Mouse (Mus musculus) limb, embryonic 10.5 days (tissue): ENCODE data around the gene Pecr. TPM values are rescaled to one million over a fixed set of nuclear protein-coding genes. Genes with fewer than 3 reads are reported as not detected.
"Not testable (repeated sequence)": the region's sequence is repeated elsewhere in the genome, so short reads cannot be mapped to it uniquely, and the experiment has no call there.

Experiments
- DNase-seq: peaks from one replicate; pipeline ENCODE4 v3.0.0-alpha.2; 2017; ENCODE audit warnings: low spot score
- H3K27ac ChIP-seq: fragments of 300-500 bp; sonication (generic); 2 replicates; pipeline ENCODE4 v1.5.1; 2016; ENCODE audit warnings: mild to moderate bottlenecking
- H3K27me3 ChIP-seq: fragments of 300-500 bp; sonication (generic); 2 replicates; pipeline ENCODE4 v1.6.1; 2016; ENCODE audit warnings: low read depth, mild to moderate bottlenecking; ENCODE audit not compliant: poor library complexity, severe bottlenecking
- H3K36me3 ChIP-seq: fragments of 300-500 bp; sonication (generic); 2 replicates; pipeline ENCODE4 v1.6.1; 2016; ENCODE audit warnings: mild to moderate bottlenecking, moderate library complexity
- H3K4me1 ChIP-seq: fragments of 300-500 bp; sonication (generic); 2 replicates; pipeline ENCODE4 v1.6.1; 2016
- H3K4me3 ChIP-seq: fragments of 300-500 bp; sonication (generic); 2 replicates; pipeline ENCODE4 v1.5.1; 2016; ENCODE audit warnings: mild to moderate bottlenecking, moderate library complexity
- H3K9me3 ChIP-seq: fragments of 300-500 bp; sonication (generic); replicated peaks from 2 replicates; pipeline ENCODE4 v1.6.1; 2016; ENCODE audit warnings: mild to moderate bottlenecking
- WGBS: fragments of 180-500 bp; shearing (Covaris S2); methylation state at CpG from one replicate; pipeline ENCODE4 v1.1.7; 2016; 5-methylcytosine and 5-hydroxymethylcytosine counted together
- polyA plus RNA-seq: library from polyadenylated mRNA; unstranded; fragments of >200 nt; fragmentation: Nextera tagmentation; extraction: Ambion mirVana; gene quantifications from 2 replicates; pipeline ENCODE4 v1.2.1, GENCODE M21; 2016

The Pecr gene
- polyA plus RNA-seq, 1 experiment from 2014 or later, result 31.9 TPM

DNA sequence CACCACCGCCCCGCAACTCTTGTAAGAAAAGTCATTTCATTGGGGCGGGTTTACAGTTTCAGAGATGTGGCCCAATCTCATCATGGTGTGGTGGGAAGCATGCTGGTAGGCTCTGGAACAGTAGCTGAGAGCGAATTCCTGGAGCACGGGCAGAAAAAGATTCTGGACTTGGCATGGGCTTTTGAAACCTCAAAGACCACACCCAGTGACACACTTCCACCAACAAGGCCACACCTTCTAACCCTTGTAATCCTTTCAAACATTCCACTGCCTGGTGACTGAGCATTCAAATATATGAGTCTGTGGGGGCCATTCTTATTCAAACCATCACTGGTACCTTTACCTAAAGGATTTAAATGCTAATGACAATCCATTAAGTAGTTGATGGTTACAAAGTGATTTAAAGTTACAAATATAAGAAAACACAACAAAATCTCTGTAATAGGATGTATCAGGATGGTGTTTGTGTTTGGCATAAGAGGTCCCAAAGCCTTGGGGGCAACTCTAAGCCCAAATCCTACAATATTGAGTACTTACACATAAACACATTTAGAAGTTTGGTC, 41.5 kb downstream of the Pecr start:
- DNase-seq, result no peak
- Histone ChIP-seq H3K9me3 (no peaks in the 10 kb centered on the region), H3K4me1 (peaks cover 10% of the 10 kb centered on the region), H3K4me3 (no peak overlapping the region), H3K36me3 (no peaks in the 10 kb centered on the region), H3K27ac (no peak overlapping the region), H3K27me3 (no peaks in the 10 kb centered on the region)
- 94% methylated on average over 5 of the region's 5 CpGs for WGBS

- not testable (repeated sequence) for H3K27ac ChIP-seq, H3K36me3 ChIP-seq, H3K9me3 ChIP-seq, DNase-seq, H3K4me3 ChIP-seq
- Histone ChIP-seq H3K27me3 (peaks cover 13% of the 10 kb centered on the region), H3K4me1 (peaks cover 16% of the 10 kb centered on the region)
- 81% methylated on average over 3 of the region's 3 CpGs for WGBS
Observed at GRCm38 (mm10) chr1:72239113-72239512, 45.0 kb downstream of the Pecr start.

DNA sequence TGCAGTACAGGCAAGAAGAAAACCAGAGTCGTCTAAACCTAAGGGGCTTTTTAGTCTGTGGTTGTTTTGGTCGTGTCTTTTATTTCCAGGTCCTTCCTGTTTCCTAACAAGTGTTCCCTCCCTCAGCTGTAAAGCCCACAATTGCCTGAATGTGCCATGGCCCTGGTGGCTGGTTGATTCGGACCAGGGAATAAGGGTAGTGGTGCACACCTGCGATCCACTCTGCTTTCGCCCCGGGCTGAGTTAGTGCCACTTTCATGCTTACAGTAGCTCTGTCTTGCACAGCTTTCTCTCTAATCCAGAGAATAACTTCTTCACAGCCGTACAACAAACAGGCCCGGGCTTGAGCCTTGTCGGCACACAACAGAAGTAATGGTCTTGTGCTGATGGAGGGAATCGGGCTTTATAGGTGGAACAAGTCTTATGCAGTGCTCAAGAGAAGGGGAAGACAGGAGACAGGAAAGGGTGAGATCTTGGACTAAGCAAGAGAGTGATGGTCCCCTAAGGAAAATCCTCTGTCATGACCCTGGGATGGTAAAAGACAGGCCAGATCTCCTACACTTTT, 46.0 kb downstream of the Pecr start:
- H3K27ac ChIP-seq, result no peak overlapping the region
- no peak for DNase-seq
- H3K36me3 ChIP-seq, result no peaks in the 10 kb centered on the region
- H3K27me3 ChIP-seq, result peaks cover 21% of the 10 kb centered on the region
- peaks cover 13% of the 10 kb centered on the region for H3K4me1 ChIP-seq
- 66% methylated on average over 10 of the region's 10 CpGs for WGBS
- peak overlapping the region; percentile 16; the same call in 1 of the 2 replicates for H3K4me3 ChIP-seq
- no peaks in the 10 kb centered on the region for H3K9me3 ChIP-seq

DNA sequence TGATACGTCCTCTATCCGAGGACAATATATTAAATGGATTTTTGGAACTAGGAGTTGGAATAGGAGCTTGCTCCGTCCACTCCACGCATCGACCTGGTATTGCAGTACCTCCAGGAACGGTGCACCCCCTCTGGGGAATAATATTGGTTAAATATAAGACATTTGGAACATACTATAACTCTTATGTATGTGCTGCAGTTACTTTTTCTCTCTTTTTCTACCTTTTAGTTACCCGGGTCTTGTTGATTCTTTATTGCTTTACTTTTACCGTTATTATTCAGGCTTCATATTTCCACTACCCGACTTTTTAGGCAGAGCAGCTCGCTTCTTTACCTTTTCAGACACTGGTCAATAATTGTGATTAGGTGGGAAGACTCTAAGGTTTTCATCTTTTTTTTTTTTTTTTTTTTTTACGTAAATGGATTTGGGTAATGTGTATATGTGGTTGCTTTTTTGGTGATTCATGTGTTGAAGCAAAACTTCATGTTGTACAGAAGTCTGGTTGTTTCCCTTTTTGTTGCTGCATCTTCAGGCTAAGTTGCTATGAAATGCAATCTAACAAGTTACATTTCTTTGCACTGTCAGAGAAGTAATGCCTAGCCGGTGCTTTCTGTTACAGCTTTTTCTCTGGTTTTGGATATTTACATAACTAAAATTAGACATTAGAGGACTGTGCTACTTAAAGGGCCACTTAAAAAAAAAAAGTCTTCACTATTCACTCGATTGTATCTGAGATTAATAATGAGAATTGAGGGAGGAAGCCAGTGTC, 46.9 kb downstream of the Pecr start:
- peaks cover 13% of the 10 kb centered on the region for H3K4me1 ChIP-seq
- H3K9me3 ChIP-seq, result no peaks in the 10 kb centered on the region
- no peaks in the 10 kb centered on the region for H3K36me3 ChIP-seq
- no peak for DNase-seq
- no peak overlapping the region for H3K4me3 ChIP-seq
- 8% methylated on average over 13 of the region's 13 CpGs for WGBS
- peaks cover 22% of the 10 kb centered on the region for H3K27me3 ChIP-seq
- H3K27ac ChIP-seq, result no peak overlapping the region

DNA sequence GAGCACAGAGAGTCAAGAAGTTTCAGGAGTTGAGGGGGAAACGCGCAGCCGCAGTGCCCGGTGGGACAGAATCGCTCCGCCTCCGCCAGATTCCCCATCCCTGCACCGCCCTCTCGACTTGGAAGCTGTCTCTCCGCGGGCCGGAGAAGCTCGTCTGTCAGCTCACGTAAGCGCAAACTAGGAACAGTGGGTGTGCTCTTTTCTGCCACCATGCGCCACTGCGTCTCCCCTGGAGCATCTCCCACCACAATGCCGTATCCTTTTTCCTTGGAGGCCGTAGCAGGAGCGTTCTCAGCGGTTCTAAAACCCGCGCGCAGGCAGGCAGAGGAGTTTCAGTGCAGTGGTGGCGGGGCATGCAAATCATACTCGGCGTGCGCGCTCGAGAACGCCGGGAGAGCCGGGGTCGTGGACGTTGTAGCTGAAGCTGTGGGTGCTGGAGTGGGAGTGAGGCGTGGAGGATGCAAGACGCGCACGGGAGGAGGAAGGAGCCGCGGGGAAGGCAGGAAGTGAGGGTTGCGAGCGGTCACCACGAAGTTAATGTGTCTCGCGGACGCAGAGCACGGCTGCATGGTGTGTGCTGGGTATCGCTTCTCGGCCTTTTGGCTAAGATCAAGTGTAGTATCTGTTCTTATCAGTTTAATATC, 47.6 kb downstream of the Pecr start:
- WGBS, result under 1% methylated on average over 39 of the region's 50 CpGs
- peak overlapping the region; percentile 83 for H3K27ac ChIP-seq

GRCm38 (mm10) chr1:72232592-72232991, 51.5 kb downstream of the Pecr start:
- H3K27ac ChIP-seq, H3K9me3 ChIP-seq, DNase-seq, H3K4me1 ChIP-seq, H3K36me3 ChIP-seq, H3K4me3 ChIP-seq: not testable (repeated sequence)
- H3K27me3 ChIP-seq, result peaks cover 22% of the 10 kb centered on the region
- 82% methylated on average over 10 of the region's 10 CpGs for WGBS

More for the DNA sequence above, 47.6 kb downstream of the Pecr start:
- Histone ChIP-seq H3K4me3 (peak overlapping the region; percentile 62), H3K27me3 (peaks cover 22% of the 10 kb centered on the region), H3K4me1 (peaks cover 13% of the 10 kb centered on the region)
- not testable (repeated sequence) for H3K9me3 ChIP-seq, H3K36me3 ChIP-seq
- peak; percentile 86 for DNase-seq

DNA sequence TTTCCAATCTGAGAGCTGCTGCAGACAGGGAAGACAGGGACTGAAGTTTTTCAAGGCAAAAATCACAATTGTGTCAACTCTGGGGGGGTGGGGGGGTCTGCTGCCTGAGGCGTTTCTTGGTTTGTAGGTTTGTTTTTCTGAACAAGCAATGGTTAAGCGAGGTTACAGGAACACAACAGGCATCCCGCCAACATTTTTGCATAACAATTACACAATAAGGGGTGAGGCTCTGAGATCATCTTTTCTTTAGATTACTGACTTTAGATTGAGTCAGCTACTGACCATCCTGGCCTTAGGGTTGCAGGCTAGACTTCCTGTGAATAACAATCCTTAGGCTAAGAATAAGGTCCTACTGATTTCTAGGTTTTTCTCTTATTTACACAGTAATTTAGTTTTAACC, 55.1 kb downstream of the Pecr start:
- H3K27ac ChIP-seq, result no peak overlapping the region
- no peaks in the 10 kb centered on the region for H3K36me3 ChIP-seq
- no peaks in the 10 kb centered on the region for H3K9me3 ChIP-seq
- H3K4me1 ChIP-seq, result peaks cover 6% of the 10 kb centered on the region
- H3K4me3 ChIP-seq, result no peak overlapping the region
- DNase-seq, result no peak
- peaks cover 26% of the 10 kb centered on the region for H3K27me3 ChIP-seq
- 46% methylated on average over 3 of the region's 3 CpGs for WGBS

DNA sequence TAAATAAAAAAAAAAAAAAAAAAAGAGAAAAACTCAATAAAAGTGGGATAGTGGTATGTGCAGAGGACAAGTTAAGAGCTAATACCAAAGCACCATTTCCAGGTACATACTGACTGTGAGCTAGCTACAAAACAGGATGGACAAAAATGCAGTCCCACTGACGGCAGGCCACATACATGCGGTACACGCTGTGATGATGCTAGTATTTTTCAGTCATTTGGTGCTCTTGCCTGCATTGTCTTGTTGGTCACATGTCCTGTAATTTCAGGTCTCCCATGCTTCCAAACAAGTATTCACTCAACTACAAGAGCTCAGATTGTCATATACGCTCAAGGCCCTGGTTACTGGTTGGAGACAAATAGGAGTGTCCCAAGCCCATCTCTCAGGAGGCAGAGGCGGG, 56.6 kb downstream of the Pecr start:
- WGBS, result 93% methylated on average over 5 of the region's 5 CpGs
- Histone ChIP-seq H3K27me3 (peaks cover 27% of the 10 kb centered on the region), H3K36me3 (no peaks in the 10 kb centered on the region), H3K4me1 (peaks cover 6% of the 10 kb centered on the region), H3K4me3 (no peak overlapping the region), H3K27ac (no peak overlapping the region), H3K9me3 (no peaks in the 10 kb centered on the region)
- DNase-seq, result no peak

GRCm38 (mm10) chr1:72226887-72227481, 57.1 kb downstream of the Pecr start:
- H3K4me3 ChIP-seq, result no peak overlapping the region
- peaks cover 27% of the 10 kb centered on the region for H3K27me3 ChIP-seq
- DNase-seq, result no peak
- H3K4me1 ChIP-seq, result peaks cover 6% of the 10 kb centered on the region
- WGBS, result 57% methylated on average over 4 of the region's 4 CpGs
- H3K9me3 ChIP-seq, result no peaks in the 10 kb centered on the region
- H3K27ac ChIP-seq, result no peak overlapping the region
- H3K36me3 ChIP-seq, result no peaks in the 10 kb centered on the region

GRCm38 (mm10) chr1:72226172-72226886, 57.8 kb downstream of the Pecr start:
- H3K9me3 ChIP-seq, result no peaks in the 10 kb centered on the region
- H3K27me3 ChIP-seq, result peaks cover 27% of the 10 kb centered on the region
- peak; percentile 67 for DNase-seq
- no peak overlapping the region for H3K4me3 ChIP-seq
- H3K4me1 ChIP-seq, result peaks cover 6% of the 10 kb centered on the region
- H3K27ac ChIP-seq, result peak overlapping the region; percentile 85; the same call in 1 of the 2 replicates
- WGBS, result 1% methylated on average over 12 of the region's 18 CpGs
- no peaks in the 10 kb centered on the region for H3K36me3 ChIP-seq

GRCm38 (mm10) chr1:72225720-72226171, 58.4 kb downstream of the Pecr start:
- H3K9me3 ChIP-seq, H3K4me1 ChIP-seq, H3K36me3 ChIP-seq: not testable (repeated sequence)
- H3K4me3 ChIP-seq, result peak overlapping the region; percentile 49
- under 1% methylated on average over 25 of the region's 31 CpGs for WGBS
- peak; percentile 88 for DNase-seq
- peak overlapping the region; percentile 85 for H3K27ac ChIP-seq
- peaks cover 27% of the 10 kb centered on the region for H3K27me3 ChIP-seq

GRCm38 (mm10) chr1:72225054-72225718, 58.9 kb downstream of the Pecr start:
- 8% methylated on average over 13 of the region's 13 CpGs for WGBS
- H3K9me3 ChIP-seq, result no peaks in the 10 kb centered on the region
- H3K4me3 ChIP-seq, result peak overlapping the region; percentile 49
- H3K27ac ChIP-seq, result no peak overlapping the region
- peaks cover 6% of the 10 kb centered on the region for H3K4me1 ChIP-seq
- no peak for DNase-seq
- H3K36me3 ChIP-seq, result no peaks in the 10 kb centered on the region
- peaks cover 27% of the 10 kb centered on the region for H3K27me3 ChIP-seq
